Mouse (Mus musculus) intestine, embryonic 14.5 days (tissue): ENCODE results near the gene Acap2. TPM values are rescaled to one million over a fixed set of nuclear protein-coding genes. Genes with fewer than 3 reads are reported as not detected.

Experiments
- ATAC-seq: fragments of 200-750 bp; cut with Nextera tagmentation; replicated peaks from 2 replicates; pipeline ENCODE4 v1.8.0; 2017; ENCODE audit warnings: low read depth, moderate number of reproducible peaks, moderate TSS enrichment, moderate library complexity; ENCODE audit not compliant: low FRiP score, low TSS enrichment
- DNase-seq: peaks from one replicate; pipeline ENCODE4 v3.0.0-alpha.2; 2018; ENCODE audit warnings: low spot score
- H3K27ac ChIP-seq: fragments of 300-500 bp; sonication (generic); 2 replicates; pipeline ENCODE4 v1.5.1; 2014; ENCODE audit warnings: low read depth, mild to moderate bottlenecking, control low read depth
- H3K27me3 ChIP-seq: fragments of 300-500 bp; sonication (generic); replicated peaks from 2 replicates; pipeline ENCODE4 v1.6.1; 2014; ENCODE audit warnings: low read length, control low read depth; ENCODE audit not compliant: control insufficient read depth, insufficient read depth
- H3K36me3 ChIP-seq: fragments of 300-500 bp; sonication (generic); 2 replicates; pipeline ENCODE4 v1.6.1; 2014; ENCODE audit warnings: low read length, control low read depth; ENCODE audit not compliant: control insufficient read depth, insufficient read depth
- H3K4me1 ChIP-seq: fragments of 300-500 bp; sonication (generic); replicated peaks from 2 replicates; pipeline ENCODE4 v1.6.1; 2014; ENCODE audit warnings: low read length, control low read depth, mixed read lengths; ENCODE audit not compliant: control insufficient read depth, insufficient read depth
- H3K4me2 ChIP-seq: fragments of 300-500 bp; sonication (generic); 2 replicates; pipeline ENCODE4 v1.6.1; 2014; ENCODE audit warnings: low read length
- H3K4me3 ChIP-seq: fragments of 300-500 bp; sonication (generic); 2 replicates; pipeline ENCODE4 v1.5.1; 2014; ENCODE audit warnings: low read depth, low read length, control low read depth, mixed read lengths
- H3K9ac ChIP-seq: fragments of 300-500 bp; sonication (generic); 2 replicates; pipeline ENCODE4 v1.6.1; 2014; ENCODE audit warnings: mild to moderate bottlenecking, low read length
- H3K9me3 ChIP-seq: fragments of 300-500 bp; sonication (generic); 2 replicates; pipeline ENCODE4 v1.6.1; 2016; ENCODE audit warnings: low read length, control low read depth; ENCODE audit not compliant: control insufficient read depth
- WGBS: fragments of 180-500 bp; shearing (Covaris S2); extraction: QIAGEN DNeasy Blood & Tissue Kit; methylation state at CpG from one replicate; pipeline ENCODE4 v1.1.7; 2014; 5-methylcytosine and 5-hydroxymethylcytosine counted together
- polyA plus RNA-seq: library from polyadenylated mRNA; unstranded; fragments of >200 nt; fragmentation: Nextera tagmentation; extraction: Ambion mirVana; gene quantifications from 2 replicates; pipeline ENCODE4 v1.2.1, GENCODE M21; 2014

Acap2 gene
- polyA plus RNA-seq, 1 experiment from 2014 or later, result 24.6 TPM

DNA sequence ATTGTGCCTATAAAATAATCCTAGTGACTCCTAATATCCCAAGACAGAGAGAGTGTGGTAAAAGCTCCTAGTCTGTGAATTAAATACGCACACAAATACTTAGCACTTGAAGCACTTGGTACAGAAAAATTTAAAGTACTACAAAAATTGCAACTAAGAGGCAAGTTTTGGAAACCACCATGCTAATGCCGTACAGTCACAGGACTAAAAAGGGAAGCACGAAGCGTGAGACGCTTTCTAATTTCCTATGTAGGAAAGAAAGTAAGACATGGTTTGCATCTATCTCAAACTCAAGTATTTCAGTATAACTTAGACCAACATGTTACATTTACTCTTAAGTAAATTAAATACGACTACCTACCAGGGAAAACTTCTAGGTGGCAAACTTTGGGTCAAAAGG is 79.4 kb downstream of the Acap2 start:
- Histone ChIP-seq H3K4me3 (no peak overlapping the region), H3K9me3 (no peaks in the 10 kb centered on the region), H3K27ac (no peak overlapping the region), H3K27me3 (no peaks in the 10 kb centered on the region), H3K4me2 (no peak overlapping the region), H3K9ac (no peak overlapping the region), H3K4me1 (no peaks in the 10 kb centered on the region), H3K36me3 (peaks cover 63% of the 10 kb centered on the region)
- WGBS, result 94% methylated on average over 6 of the region's 6 CpGs
- DNase-seq (no peak), ATAC-seq (no peak)

DNA sequence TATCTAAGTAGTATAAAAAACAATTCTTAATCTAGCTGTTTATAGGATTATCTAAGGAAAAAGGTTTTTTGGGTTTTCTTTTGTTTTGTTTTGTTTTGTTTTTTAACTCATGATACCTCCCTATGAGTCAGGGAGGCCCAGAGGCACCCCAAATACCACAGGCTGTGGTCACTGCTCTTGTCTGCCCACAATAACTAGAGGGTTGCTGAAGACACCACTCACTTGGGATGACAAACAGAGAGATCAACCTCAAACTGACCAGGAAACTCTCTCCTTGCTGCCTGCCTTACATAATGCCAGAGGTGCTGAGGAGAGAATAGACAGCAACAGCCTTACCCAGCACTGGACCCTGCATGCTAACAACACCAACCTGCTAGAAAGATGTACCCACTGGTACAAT is 87.4 kb downstream of the Acap2 start:
- no peaks in the 10 kb centered on the region for H3K4me1 ChIP-seq
- no peak overlapping the region for H3K4me2 ChIP-seq
- no peak for ATAC-seq
- H3K4me3 ChIP-seq, result no peak overlapping the region
- H3K36me3 ChIP-seq, result peaks cover 65% of the 10 kb centered on the region
- no peak overlapping the region for H3K27ac ChIP-seq
- H3K9me3 ChIP-seq, result 0 out of 2 replicates have a peak, but pooled peaks cover 2% of the 10 kb centered on the region
- no peaks in the 10 kb centered on the region for H3K27me3 ChIP-seq
- DNase-seq, result no peak
- H3K9ac ChIP-seq, result no peak overlapping the region

DNA sequence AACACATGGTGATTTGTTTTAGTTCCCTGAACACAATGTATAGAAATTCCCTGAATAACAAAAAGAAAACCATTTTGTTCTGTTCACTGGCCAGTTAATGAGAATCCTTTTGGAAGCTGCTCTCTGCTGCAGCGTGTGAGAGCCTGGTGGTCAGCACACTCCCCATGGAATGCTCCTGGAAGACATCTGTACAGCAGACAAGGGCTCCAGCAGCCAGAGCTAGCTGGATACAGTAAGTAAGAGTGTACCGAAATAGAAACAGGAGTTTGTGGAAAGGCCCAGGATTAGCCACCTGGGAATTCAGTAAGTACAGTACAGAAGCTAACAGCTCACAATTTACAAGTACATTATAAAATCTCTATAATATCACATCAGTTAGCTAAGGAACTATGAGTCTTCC is 99.7 kb downstream of the Acap2 start:
- no peaks in the 10 kb centered on the region for H3K27me3 ChIP-seq
- DNase-seq (no peak), ATAC-seq (no peak)
- H3K27ac ChIP-seq, result no peak overlapping the region
- H3K4me1 ChIP-seq, result no peaks in the 10 kb centered on the region
- no peak overlapping the region for H3K4me3 ChIP-seq
- no peaks in the 10 kb centered on the region for H3K9me3 ChIP-seq
- no peak overlapping the region for H3K9ac ChIP-seq
- H3K4me2 ChIP-seq, result no peak overlapping the region
- WGBS, result 91% methylated on average over 2 of the region's 2 CpGs
- peaks cover 79% of the 10 kb centered on the region for H3K36me3 ChIP-seq

DNA sequence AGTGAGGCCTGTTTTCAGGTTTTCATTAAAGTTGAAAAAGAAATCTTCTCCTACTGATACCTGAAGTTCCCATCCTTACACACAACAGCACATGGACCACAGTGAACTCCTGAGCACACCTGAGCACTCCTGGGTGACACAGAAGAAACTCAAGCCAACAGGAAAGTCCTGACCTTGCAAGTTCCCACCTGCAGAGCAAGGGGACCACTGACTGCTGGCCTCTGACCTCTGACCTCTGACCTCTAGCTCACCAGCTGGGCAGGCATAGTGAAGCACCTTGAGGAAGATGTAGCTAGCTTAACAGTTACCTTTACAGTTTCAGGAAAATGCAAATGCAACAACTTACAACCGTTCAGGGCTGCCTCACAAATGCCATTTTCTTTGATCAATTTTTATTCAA is 101.1 kb downstream of the Acap2 start:
- Histone ChIP-seq H3K4me1 (no peaks in the 10 kb centered on the region), H3K9me3 (no peaks in the 10 kb centered on the region), H3K27ac (no peak overlapping the region), H3K4me3 (no peak overlapping the region), H3K27me3 (no peaks in the 10 kb centered on the region), H3K36me3 (peaks cover 76% of the 10 kb centered on the region), H3K4me2 (no peak overlapping the region), H3K9ac (no peak overlapping the region)
- no peak for DNase-seq
- no peak for ATAC-seq
- WGBS, result 69% methylated on average over 1 of the region's 1 CpGs

DNA sequence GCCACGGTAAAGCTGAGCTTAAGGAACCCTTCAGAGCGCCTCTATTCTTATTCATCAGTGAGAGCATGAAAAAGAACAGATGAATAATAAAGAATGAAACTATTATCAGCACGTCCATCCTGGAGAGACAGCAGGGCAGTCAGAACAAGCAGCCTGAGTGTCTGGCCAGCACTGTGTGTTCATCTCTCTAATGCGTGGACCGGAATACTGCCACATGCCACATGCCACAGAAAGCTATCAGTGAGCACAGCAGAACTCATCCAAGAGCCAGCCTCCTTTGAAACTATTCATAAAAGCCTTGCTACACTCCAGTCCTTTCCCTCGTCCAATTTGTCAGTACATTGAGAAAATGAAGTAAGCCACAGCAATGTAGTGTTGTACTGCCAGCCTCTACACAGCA is 107.0 kb downstream of the Acap2 start:
- H3K9ac ChIP-seq, result no peak overlapping the region
- no peaks in the 10 kb centered on the region for H3K9me3 ChIP-seq
- DNase-seq (no peak), ATAC-seq (no peak)
- no peaks in the 10 kb centered on the region for H3K27me3 ChIP-seq
- H3K27ac ChIP-seq, result no peak overlapping the region
- H3K36me3 ChIP-seq, result peaks cover 25% of the 10 kb centered on the region; the same call in 1 of the 2 replicates
- no peak overlapping the region for H3K4me3 ChIP-seq
- WGBS, result 80% methylated on average over 6 of the region's 6 CpGs
- H3K4me2 ChIP-seq, result no peak overlapping the region
- no peaks in the 10 kb centered on the region for H3K4me1 ChIP-seq

DNA sequence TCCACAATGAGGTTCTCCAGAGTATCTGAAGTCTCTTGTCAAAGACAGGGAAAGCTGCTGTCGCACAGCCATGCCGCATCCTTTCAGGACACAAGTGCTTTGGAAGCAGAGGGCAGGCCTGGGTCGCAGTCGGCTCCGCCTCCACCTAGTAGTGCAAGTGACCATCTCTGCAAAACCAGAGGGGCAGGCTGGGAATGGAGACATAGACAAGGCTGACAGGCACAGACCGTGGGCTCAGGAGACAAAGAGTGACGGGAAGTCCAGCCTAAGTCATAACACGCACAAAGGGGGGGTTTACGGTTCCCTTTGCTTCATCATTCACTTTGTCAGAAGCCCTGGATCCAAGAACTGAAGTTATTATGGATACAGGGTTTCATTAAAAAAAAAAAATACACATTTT is 107.9 kb downstream of the Acap2 start:
- DNase-seq (no peak), ATAC-seq (no peak)
- no peaks in the 10 kb centered on the region for H3K27me3 ChIP-seq
- H3K27ac ChIP-seq, result no peak overlapping the region
- WGBS, result 61% methylated on average over 9 of the region's 9 CpGs
- H3K4me1 ChIP-seq, result no peaks in the 10 kb centered on the region
- no peak overlapping the region for H3K9ac ChIP-seq
- H3K4me3 ChIP-seq, result no peak overlapping the region
- H3K36me3 ChIP-seq, result peaks cover 22% of the 10 kb centered on the region; the same call in 1 of the 2 replicates
- no peaks in the 10 kb centered on the region for H3K9me3 ChIP-seq
- H3K4me2 ChIP-seq, result no peak overlapping the region

DNA sequence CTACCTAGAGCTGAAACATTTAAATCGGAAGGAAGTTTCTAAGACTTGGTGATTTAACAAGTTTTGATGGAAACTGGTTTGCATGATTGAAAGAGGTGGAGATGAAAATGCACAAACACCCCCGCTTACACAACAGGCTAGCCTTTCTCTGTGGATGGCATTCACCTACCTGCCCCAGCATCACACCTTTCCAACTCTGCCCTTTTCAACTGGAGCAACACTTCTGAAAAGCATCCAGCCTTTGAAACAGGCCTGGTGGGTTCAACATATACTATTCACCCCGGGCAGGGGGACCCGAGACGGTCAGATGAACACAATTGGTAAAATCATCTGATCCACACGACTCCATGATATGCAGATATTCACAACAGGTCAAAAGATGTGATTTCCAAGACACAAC is 119.2 kb downstream of the Acap2 start:
- Histone ChIP-seq H3K4me1 (peaks cover 7% of the 10 kb centered on the region; the same call in 1 of the 2 replicates), H3K9ac (no peak overlapping the region), H3K4me3 (no peak overlapping the region), H3K9me3 (no peaks in the 10 kb centered on the region), H3K27me3 (no peaks in the 10 kb centered on the region), H3K4me2 (peak overlapping the region; percentile 95; the same call in 1 of the 2 replicates), H3K36me3 (peaks cover 5% of the 10 kb centered on the region; the same call in 1 of the 2 replicates), H3K27ac (no peak overlapping the region)
- no peak for ATAC-seq
- 77% methylated on average over 6 of the region's 6 CpGs for WGBS
- DNase-seq, result no peak

DNA sequence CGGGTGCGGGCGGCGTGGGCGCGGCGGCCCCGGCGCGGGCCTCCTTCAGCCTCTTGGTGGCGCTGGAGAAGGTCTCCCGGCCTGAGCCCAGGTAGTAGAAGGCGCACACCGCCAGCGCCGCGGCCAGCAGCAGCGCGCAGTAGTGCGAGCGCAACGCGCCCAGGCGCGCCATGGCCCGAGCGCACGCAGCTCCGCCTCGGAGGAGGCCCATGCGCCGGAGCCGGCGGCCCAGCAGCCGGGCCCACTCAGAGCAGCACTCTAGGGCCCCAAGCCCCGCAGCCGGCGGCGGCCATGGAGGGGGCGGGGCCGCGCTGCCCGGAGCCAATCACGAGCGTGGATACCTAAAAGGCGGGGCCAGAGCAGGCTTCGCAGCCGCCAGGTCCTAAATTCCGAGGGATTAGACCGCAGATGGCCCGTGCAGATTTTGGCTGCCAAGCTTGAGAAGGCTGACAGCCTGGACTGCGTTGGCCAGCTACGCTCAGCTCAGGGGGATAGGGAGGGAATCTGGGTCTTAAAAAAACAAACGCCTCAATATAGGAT is 119.8 kb downstream of the Acap2 start, which contains the start of gene Xxylt1:
TSS of gene Xxylt1 (minus strand) at position 308 of the 540 bp plus-strand sequence.
- peak; percentile 96 for ATAC-seq

DNA sequence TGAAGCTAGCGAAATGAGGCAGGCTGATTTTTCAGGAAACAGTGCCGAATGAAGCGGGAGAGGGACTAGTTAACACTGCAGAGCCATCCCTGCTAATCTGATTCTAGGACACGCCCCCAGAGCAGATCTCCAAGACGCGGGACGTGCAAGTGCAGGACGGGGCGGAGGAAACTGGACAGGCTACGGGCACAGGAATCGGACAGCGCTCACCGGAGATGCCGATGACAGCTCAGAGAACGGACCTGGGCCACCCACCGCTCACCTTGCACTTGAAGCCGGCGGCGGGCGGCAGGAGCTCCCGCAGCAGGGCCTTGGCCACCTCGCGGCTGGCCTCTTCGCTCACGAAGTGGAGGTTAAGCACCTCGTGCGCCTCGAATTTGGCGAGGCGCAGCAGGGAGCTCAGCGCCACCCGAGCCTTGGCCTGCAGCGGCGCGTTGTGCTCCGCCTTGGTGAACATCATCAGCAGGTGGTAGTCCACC is 120.4 kb downstream of the Acap2 start:
- ATAC-seq (peak; percentile 86), DNase-seq (peak; percentile 91)
- peak overlapping the region; percentile 66 for H3K9ac ChIP-seq
- no peaks in the 10 kb centered on the region for H3K9me3 ChIP-seq
- peak overlapping the region; percentile 91 for H3K27ac ChIP-seq
- H3K36me3 ChIP-seq, result peaks cover 5% of the 10 kb centered on the region; the same call in 1 of the 2 replicates
- peaks cover 7% of the 10 kb centered on the region; the same call in 1 of the 2 replicates for H3K4me1 ChIP-seq
- H3K4me2 ChIP-seq, result peak overlapping the region; percentile 95
- H3K27me3 ChIP-seq, result no peaks in the 10 kb centered on the region
- H3K4me3 ChIP-seq, result peak overlapping the region; percentile 83
- under 1% methylated on average over 36 of the region's 36 CpGs for WGBS

More for the DNA sequence above, 119.8 kb downstream of the Acap2 start, which contains the start of gene Xxylt1:
- DNase-seq, result peak; percentile 95
- peak within 1 kb of the TSS; percentile 91 for H3K27ac ChIP-seq
- peak within 1 kb of the TSS; percentile 83 for H3K4me3 ChIP-seq
- WGBS, result under 1% methylated on average over 54 of the region's 54 CpGs
- H3K36me3 ChIP-seq, result peaks cover 5% of the 10 kb centered on the region; the same call in 1 of the 2 replicates
- no peaks in the 10 kb centered on the region for H3K9me3 ChIP-seq
- peak within 1 kb of the TSS; percentile 66 for H3K9ac ChIP-seq
- H3K27me3 ChIP-seq, result no peaks in the 10 kb centered on the region
- peak within 1 kb of the TSS; percentile 95 for H3K4me2 ChIP-seq
- peaks cover 7% of the 10 kb centered on the region; the same call in 1 of the 2 replicates for H3K4me1 ChIP-seq
